Mouse (Mus musculus) mouse trophoblast stem cell (cell line): ENCODE results near the gene Mill1.

Source experiments
- in situ Hi-C, 2 experiments: fragments of 300-500 bp; cut with MseI, MboI; formaldehyde crosslinking; loops; 2 replicates in 1 of 2; 3 replicates in 1 of 2; pipeline ENCODE4 v1.15.1; 2025

The Mill1 gene

GRCm38 (mm10) chr7:18245047-18245446, at the start of gene Mill1:
Gene Mill1 (plus strand): TSS chr7:18245347.
- in situ Hi-C loops = loop anchor here in 1 of 2 experiments (25.0 kb wide), 1 partner anchor 417 kb away; the partner anchor contains the start of gene Psg21

DNA sequence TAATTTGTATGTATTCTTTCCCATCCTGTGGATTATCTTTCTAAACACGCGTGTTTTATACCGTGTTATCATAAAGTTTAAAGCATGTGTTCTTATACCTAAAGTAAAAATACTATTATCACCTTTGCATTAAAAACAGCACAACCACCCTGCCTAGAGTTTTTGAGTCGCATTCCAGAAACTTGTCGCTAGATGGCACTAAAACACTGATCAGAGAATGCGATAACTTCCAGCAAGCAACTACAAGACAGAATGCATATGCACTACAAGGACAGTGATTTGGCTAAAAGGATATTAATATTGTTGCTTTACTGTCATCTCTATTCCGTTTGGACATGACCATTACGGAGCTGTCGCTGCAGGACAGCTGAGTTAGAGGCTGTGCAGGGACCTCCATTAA, 34.2 kb upstream of the Mill1 start:
- in situ Hi-C loops = loop anchor here in 1 of 2 experiments (25.0 kb wide), 1 partner anchor 451 kb away; the partner anchor contains the start of gene Psg21

GRCm38 (mm10) chr7:18214699-18215098, 30.4 kb upstream of the Mill1 start:
- in situ Hi-C loops = loop anchor here in 1 of 2 experiments (25.0 kb wide), 1 partner anchor 448 kb away; the partner anchor contains the start of gene Psg21

- in situ Hi-C loops = loop anchor here in 1 of 2 experiments (25.0 kb wide), 1 partner anchor 424 kb away; the partner anchor contains the start of gene Psg21
Measured at GRCm38 (mm10) chr7:18238561-18238960, 6.6 kb upstream of the Mill1 start.

DNA sequence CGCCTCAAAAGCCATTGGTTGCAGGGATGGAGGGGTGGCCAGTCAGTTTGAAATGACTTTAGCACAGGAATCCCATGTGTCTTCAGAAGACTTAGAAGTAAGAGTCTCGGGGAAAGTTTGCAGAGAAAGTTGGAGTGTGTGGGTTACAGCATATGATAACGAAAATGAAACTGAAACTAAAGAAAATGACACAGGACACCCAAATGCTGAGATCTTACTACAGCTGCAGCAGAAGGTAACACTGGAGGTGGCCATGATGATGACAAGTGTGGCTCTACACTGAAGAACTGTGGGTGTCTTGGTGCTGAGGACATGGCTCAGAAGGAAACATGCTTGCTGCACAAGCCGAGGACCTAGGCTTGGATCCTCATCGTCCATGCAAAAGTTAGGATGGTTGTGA, 3.9 kb upstream of the Mill1 start:
- in situ Hi-C loops = loop anchor here in 1 of 2 experiments (25.0 kb wide), 1 partner anchor 421 kb away; the partner anchor contains the start of gene Psg21

DNA sequence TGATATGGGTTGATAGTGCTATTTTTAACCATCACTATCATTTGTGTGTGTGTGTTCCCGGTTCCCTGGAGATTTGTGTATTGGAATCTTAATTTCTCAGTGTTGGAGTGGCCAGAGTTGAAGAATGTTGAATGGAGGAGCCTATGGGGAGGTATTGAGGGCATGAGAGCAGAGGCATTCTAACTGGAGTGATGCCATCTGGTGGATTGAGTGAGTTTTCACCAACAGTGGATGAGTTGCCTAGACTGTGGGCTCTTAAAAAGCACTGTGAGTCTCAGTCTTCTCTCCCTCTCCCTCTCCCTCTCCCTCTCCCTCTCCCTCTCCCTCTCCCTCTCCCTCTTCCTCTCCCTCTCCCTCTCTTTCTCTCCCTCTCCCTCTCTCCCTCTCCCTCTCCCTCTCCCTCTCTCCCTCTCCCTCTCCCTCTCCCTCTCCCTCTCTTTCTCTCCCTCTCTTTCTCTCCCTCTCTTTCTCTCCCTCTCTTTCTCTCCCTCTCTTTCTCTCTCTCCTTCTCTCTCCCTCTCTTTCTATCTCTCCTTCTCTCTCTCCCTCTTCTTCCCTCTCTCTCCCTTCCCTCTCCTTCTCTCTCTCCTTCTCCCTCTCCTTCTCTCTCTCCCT, 1.1 kb upstream of the Mill1 start:
- in situ Hi-C loops = loop anchor here in 1 of 2 experiments (25.0 kb wide), 1 partner anchor 418 kb away; the partner anchor contains the start of gene Psg21

DNA sequence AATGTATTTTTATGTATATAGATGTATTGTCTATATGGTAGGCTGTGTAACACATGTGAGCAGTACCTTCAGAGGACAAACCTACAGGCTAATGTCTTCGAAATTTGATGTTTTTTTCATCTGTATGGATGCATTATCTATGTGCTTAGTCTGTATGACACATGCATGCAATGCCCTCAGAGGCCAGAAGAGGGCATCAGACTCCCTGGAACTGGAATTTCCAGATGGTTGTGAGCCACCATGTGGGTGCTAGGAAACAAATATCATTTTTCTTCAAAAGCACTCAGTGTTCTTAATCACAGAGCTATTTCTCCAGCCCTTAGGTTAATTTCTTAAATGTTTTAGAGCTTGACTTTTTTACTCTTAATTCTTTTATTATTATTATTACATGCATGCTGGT, 15.1 kb downstream of the Mill1 start:
- in situ Hi-C loops = no loop called here

- in situ Hi-C loops = no loop called here
Measured at GRCm38 (mm10) chr7:18265089-18265488, 19.9 kb downstream of the Mill1 start.
